Mouse (Mus musculus): ENCODE results near the gene 1700016D06Rik.
A peak's percentile ranks its signal among the peaks of the same experiment; 100 is the strongest.

The 1700016D06Rik gene

GRCm38 (mm10) chr8:11701033-11701362, at the start of gene 1700016D06Rik:
1700016D06Rik (minus strand) TSS chr8:11701063.
- no peak for DNase-seq (ENCODE audit: low spot score)

- no peak for DNase-seq (ENCODE audit: low spot score)
These were observed 48.6 kb upstream of the 1700016D06Rik start for GRCm38 (mm10) chr8:11749472-11749871.

GRCm38 (mm10) chr8:11746850-11747600, 46.2 kb upstream of the 1700016D06Rik start:
- DNase-seq (ENCODE audit: low spot score) = no peak

- DNase-seq (ENCODE audit: low spot score) = no peak
These were observed 42.7 kb upstream of the 1700016D06Rik start for GRCm38 (mm10) chr8:11743580-11743979.

GRCm38 (mm10) chr8:11740857-11741256, 40.0 kb upstream of the 1700016D06Rik start:
- DNase-seq (ENCODE audit: low spot score) = no peak

GRCm38 (mm10) chr8:11739082-11739481, 38.2 kb upstream of the 1700016D06Rik start:
- no peak for DNase-seq (ENCODE audit: low spot score)

- no peak for DNase-seq (ENCODE audit: low spot score)
These were observed 36.2 kb upstream of the 1700016D06Rik start for GRCm38 (mm10) chr8:11737096-11737495.

- DNase-seq (ENCODE audit: low spot score) = no peak
These were observed 34.9 kb upstream of the 1700016D06Rik start for GRCm38 (mm10) chr8:11735672-11736235.

- DNase-seq (ENCODE audit: low spot score) = no peak
These were observed 29.5 kb upstream of the 1700016D06Rik start for GRCm38 (mm10) chr8:11730271-11730940.

- DNase-seq (ENCODE audit: low spot score) = no peak
These were observed 27.8 kb upstream of the 1700016D06Rik start for GRCm38 (mm10) chr8:11728482-11729295.

- DNase-seq (ENCODE audit: low spot score) = peak; percentile 71
These were observed 27.0 kb upstream of the 1700016D06Rik start, which contains the start of gene Arhgef7 for GRCm38 (mm10) chr8:11727651-11728481. Arhgef7 (plus strand) TSS chr8:11727721.

- DNase-seq (ENCODE audit: low spot score) = no peak
These were observed 26.4 kb upstream of the 1700016D06Rik start for GRCm38 (mm10) chr8:11727273-11727650.

GRCm38 (mm10) chr8:11717194-11717593, 16.3 kb upstream of the 1700016D06Rik start:
- DNase-seq (ENCODE audit: low spot score) = no peak

GRCm38 (mm10) chr8:11712244-11712643, 11.4 kb upstream of the 1700016D06Rik start:
- no peak for DNase-seq (ENCODE audit: low spot score)

GRCm38 (mm10) chr8:11710415-11710814, 9.6 kb upstream of the 1700016D06Rik start:
- DNase-seq (ENCODE audit: low spot score) = no peak

GRCm38 (mm10) chr8:11709542-11709941, 8.7 kb upstream of the 1700016D06Rik start:
- DNase-seq (ENCODE audit: low spot score) = no peak

GRCm38 (mm10) chr8:11708815-11709214, 8.0 kb upstream of the 1700016D06Rik start:
- no peak for DNase-seq (ENCODE audit: low spot score)

- no peak for DNase-seq (ENCODE audit: low spot score)
These were observed 6.8 kb upstream of the 1700016D06Rik start for GRCm38 (mm10) chr8:11707701-11708100.

- DNase-seq (ENCODE audit: low spot score) = no peak
These were observed 5.0 kb upstream of the 1700016D06Rik start for GRCm38 (mm10) chr8:11705818-11706217.

- DNase-seq (ENCODE audit: low spot score) = no peak
These were observed 4.0 kb upstream of the 1700016D06Rik start for GRCm38 (mm10) chr8:11704716-11705420.

- DNase-seq (ENCODE audit: low spot score) = no peak
These were observed 2.9 kb upstream of the 1700016D06Rik start for GRCm38 (mm10) chr8:11703789-11704188.
